Mouse (Mus musculus): ENCODE measurements around the gene Igsf9.

Gene Igsf9

DNA sequence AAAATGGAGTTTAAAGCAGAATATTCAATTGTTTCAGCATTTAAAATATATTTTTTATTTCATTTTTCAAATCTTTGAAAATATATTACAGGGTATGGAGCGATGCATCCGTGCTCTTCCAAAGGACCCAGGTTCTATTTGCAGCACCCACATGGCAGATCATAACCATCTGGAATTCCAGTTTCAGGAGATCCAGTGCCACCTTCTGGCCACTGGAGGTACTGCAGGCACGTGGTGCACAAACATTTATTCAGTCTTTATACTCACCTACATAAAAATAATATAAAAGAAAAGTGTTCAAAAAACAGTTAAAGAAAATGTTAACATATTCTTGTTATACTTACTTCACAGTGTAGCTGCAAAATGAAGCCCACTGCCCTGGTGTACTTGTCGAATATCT lies 36.4 kb downstream of the Igsf9 start:
- no peak for DNase-seq (ENCODE audit: low spot score)

DNA sequence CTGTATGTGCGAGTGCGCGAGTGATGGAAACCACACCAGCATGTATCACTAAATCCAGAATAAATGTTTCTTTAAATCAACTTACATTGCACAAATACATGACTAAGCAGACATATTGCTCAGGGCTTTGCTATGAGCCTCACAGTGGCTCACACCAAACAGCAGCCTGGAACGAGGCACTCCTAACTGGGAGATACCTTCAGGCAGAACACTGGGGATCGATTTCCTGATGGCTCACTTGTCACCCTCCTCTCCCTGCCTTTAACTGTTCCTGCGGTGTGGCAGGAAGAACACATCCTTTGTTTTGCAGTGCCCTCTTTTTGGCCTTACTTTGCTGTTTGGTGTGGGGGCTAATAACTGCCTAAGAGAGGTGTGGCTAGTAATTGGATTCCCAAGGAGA lies 38.1 kb downstream of the Igsf9 start:
- DNase-seq (ENCODE audit: low spot score) = no peak

GRCm38 (mm10) chr1:172520576-172521440 lies 39.2 kb downstream of the Igsf9 start, which contains the start of gene Cfap45:
TSS of gene Cfap45 (plus strand) at chr1:172520801.
- peak; percentile 96 for DNase-seq (ENCODE audit: low spot score)

GRCm38 (mm10) chr1:172522524-172522923 lies 40.9 kb downstream of the Igsf9 start:
- no peak for DNase-seq (ENCODE audit: low spot score)

DNA sequence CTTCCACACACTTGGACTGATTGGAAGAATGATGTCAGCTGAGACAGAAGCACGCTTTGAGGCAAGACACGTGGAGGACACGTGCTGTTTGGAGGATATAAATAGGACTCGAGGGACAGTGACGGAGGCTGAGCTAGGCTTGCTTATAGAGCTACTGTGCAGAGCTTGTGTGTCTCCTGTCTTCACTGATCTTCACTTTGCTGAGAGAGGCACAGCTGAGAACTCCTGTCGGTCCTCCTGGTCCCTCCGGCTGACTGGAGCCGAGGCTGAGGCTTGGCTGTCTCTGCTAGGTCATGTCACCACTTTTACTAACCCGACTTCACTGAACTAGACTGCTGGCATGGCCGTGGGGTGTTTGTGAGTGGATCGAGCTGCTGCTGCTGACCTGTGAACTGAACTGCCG lies 42.1 kb downstream of the Igsf9 start:
- no peak for DNase-seq (ENCODE audit: low spot score)

GRCm38 (mm10) chr1:172525027-172525764 lies 43.6 kb downstream of the Igsf9 start:
- DNase-seq (ENCODE audit: low spot score) = peak; percentile 66

DNA sequence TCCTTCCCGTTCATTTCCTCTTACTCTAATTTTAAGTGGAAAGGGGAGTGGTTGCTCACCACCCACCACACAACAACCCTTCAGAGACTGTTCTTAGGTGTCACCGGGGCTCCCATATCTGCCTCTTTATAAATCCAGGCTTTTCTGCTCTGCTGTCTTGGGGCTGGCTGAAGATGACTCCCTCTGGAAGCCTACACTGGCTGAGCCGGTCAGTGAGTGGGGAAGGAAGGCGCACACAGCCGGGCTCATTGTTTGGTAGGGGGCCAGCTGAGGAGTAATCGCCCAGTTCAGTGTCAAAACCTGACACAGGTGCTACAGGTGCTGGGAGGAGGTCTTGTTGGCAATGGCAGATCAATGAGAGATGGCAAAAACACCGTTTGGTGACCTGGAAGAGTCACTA lies 44.4 kb downstream of the Igsf9 start:
- DNase-seq (ENCODE audit: low spot score) = no peak

- no peak for DNase-seq (ENCODE audit: low spot score)
These were observed 44.9 kb downstream of the Igsf9 start for GRCm38 (mm10) chr1:172526380-172527081.

- no peak for DNase-seq (ENCODE audit: low spot score)
These were observed 45.8 kb downstream of the Igsf9 start for GRCm38 (mm10) chr1:172527431-172527830.

- peak; percentile 95 for DNase-seq (ENCODE audit: low spot score)
These were observed 47.1 kb downstream of the Igsf9 start for GRCm38 (mm10) chr1:172528701-172529100.

- DNase-seq (ENCODE audit: low spot score) = peak; percentile 76
These were observed 49.1 kb downstream of the Igsf9 start for GRCm38 (mm10) chr1:172530544-172531220.

- DNase-seq (ENCODE audit: low spot score) = peak; percentile 81
These were observed 51.0 kb downstream of the Igsf9 start for GRCm38 (mm10) chr1:172532551-172532950.

GRCm38 (mm10) chr1:172535116-172535515 lies 53.5 kb downstream of the Igsf9 start:
- DNase-seq (ENCODE audit: low spot score) = no peak

GRCm38 (mm10) chr1:172539827-172540226 lies 58.2 kb downstream of the Igsf9 start:
- DNase-seq (ENCODE audit: low spot score) = no peak

DNA sequence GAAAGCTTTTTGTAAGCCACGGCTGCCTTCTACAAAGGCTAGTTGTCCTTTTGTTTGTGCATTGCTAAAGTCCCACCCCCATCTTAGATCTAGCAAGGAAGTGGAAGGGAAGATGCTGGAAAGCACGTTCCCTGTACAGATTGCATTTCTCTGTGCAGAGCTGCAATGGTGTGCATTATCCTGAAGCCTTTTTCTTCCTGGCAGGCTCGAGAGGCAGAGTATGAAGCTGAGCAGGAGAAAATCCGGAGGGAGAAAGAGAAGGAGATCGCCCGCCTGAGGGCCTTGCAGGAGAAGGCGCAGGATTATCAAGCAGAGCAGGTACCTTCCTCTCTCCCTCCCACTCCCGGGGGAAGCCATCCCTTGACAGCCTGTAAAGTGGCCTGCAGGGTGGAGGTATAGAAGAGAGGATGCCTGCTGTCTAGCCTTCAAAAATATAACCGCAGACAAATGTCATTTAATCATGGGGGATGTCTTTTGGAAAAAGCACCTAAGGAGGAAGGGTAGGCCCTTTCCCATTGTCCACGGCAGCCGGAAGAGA lies 58.8 kb downstream of the Igsf9 start:
- no peak for DNase-seq (ENCODE audit: low spot score)

- DNase-seq (ENCODE audit: low spot score) = no peak
These were observed 64.5 kb downstream of the Igsf9 start for GRCm38 (mm10) chr1:172546062-172546461.
